Mouse (Mus musculus) forebrain, embryonic 11.5 days (tissue): Measurements from ENCODE around the gene Il17f. TPM values are rescaled to one million over a fixed set of nuclear protein-coding genes. Genes with fewer than 3 reads are reported as not detected.

Experiments
- ATAC-seq: fragments of 200-750 bp; cut with Nextera tagmentation; replicated peaks from 2 replicates; pipeline ENCODE4 v1.8.0; 2017; ENCODE audit warnings: moderate TSS enrichment; ENCODE audit not compliant: low FRiP score
- DNase-seq: peaks from one replicate; pipeline ENCODE4 v3.0.0-alpha.2; 2017; ENCODE audit warnings: low spot score
- H3K27ac ChIP-seq: fragments of 300-500 bp; sonication (generic); 2 replicates; pipeline ENCODE4 v1.5.1; 2014; ENCODE audit warnings: low read depth, low read length
- H3K27me3 ChIP-seq: fragments of 300-500 bp; sonication (generic); 2 replicates; pipeline ENCODE4 v1.6.1; 2014; ENCODE audit warnings: mild to moderate bottlenecking, low read length, mixed read lengths; ENCODE audit not compliant: control insufficient read depth, insufficient read depth
- H3K36me3 ChIP-seq: fragments of 300-500 bp; sonication (generic); 2 replicates; pipeline ENCODE4 v1.6.1; 2014; ENCODE audit warnings: mild to moderate bottlenecking, low read length, moderate library complexity, mixed read lengths; ENCODE audit not compliant: control insufficient read depth, insufficient read depth
- H3K4me1 ChIP-seq: fragments of 300-500 bp; sonication (generic); replicated peaks from 2 replicates; pipeline ENCODE4 v1.6.1; 2014; ENCODE audit warnings: low read length, mixed read lengths; ENCODE audit not compliant: control insufficient read depth, insufficient read depth
- H3K4me2 ChIP-seq: fragments of 300-500 bp; sonication (generic); 2 replicates; pipeline ENCODE4 v1.6.1; 2014; ENCODE audit warnings: low read depth, mild to moderate bottlenecking, low read length, moderate library complexity, mixed read lengths; ENCODE audit not compliant: severe bottlenecking
- H3K4me3 ChIP-seq: fragments of 300-500 bp; sonication (generic); 2 replicates; pipeline ENCODE4 v1.5.1; 2014; ENCODE audit warnings: low read depth, low read length
- H3K9ac ChIP-seq: fragments of 300-500 bp; sonication (generic); 2 replicates; pipeline ENCODE4 v1.6.1; 2014; ENCODE audit warnings: low read length
- H3K9me3 ChIP-seq: fragments of 300-500 bp; sonication (generic); 2 replicates; pipeline ENCODE4 v1.6.1; 2016; ENCODE audit warnings: low read length, mixed read lengths; ENCODE audit not compliant: control insufficient read depth
- WGBS: fragments of 180-500 bp; shearing (Covaris S2); extraction: QIAGEN DNeasy Blood & Tissue Kit; methylation state at CpG from one replicate; pipeline ENCODE4 v1.1.7; 2014; 5-methylcytosine and 5-hydroxymethylcytosine counted together
- polyA plus RNA-seq: library from polyadenylated mRNA; unstranded; fragments of >200 nt; fragmentation: Nextera tagmentation; extraction: Ambion mirVana; gene quantifications from 2 replicates; pipeline ENCODE4 v1.2.1, GENCODE M21; 2014

Il17f gene
- polyA plus RNA-seq, 1 experiment from 2014 or later, result 0.43 TPM

- H3K36me3 ChIP-seq, result no peaks in the 10 kb centered on the region
- no peak overlapping the region for H3K9ac ChIP-seq
- no peaks in the 10 kb centered on the region for H3K27me3 ChIP-seq
- 45% methylated on average over 4 of the region's 4 CpGs for WGBS
- H3K4me3 ChIP-seq, result no peak overlapping the region
- no peak for ATAC-seq
- no peaks in the 10 kb centered on the region for H3K4me1 ChIP-seq
- H3K27ac ChIP-seq, result no peak overlapping the region
- no peak overlapping the region for H3K4me2 ChIP-seq
- no peaks in the 10 kb centered on the region for H3K9me3 ChIP-seq
- DNase-seq, result no peak
Measured at GRCm38 (mm10) chr1:20761411-20761810, 29.0 kb downstream of the Il17f start.

GRCm38 (mm10) chr1:20760331-20760730, 30.1 kb downstream of the Il17f start:
- no peak overlapping the region for H3K4me2 ChIP-seq
- no peaks in the 10 kb centered on the region for H3K36me3 ChIP-seq
- H3K9me3 ChIP-seq, result no peaks in the 10 kb centered on the region
- ATAC-seq (no peak), DNase-seq (no peak)
- no peaks in the 10 kb centered on the region for H3K27me3 ChIP-seq
- H3K4me1 ChIP-seq, result no peaks in the 10 kb centered on the region
- no peak overlapping the region for H3K4me3 ChIP-seq
- no peak overlapping the region for H3K27ac ChIP-seq
- H3K9ac ChIP-seq, result no peak overlapping the region
- 86% methylated on average over 5 of the region's 5 CpGs for WGBS

GRCm38 (mm10) chr1:20759799-20760198, 30.6 kb downstream of the Il17f start:
- Histone ChIP-seq H3K9me3 (no peaks in the 10 kb centered on the region), H3K27me3 (no peaks in the 10 kb centered on the region), H3K4me1 (no peaks in the 10 kb centered on the region), H3K9ac (no peak overlapping the region), H3K36me3 (no peaks in the 10 kb centered on the region), H3K27ac (no peak overlapping the region), H3K4me3 (no peak overlapping the region), H3K4me2 (no peak overlapping the region)
- DNase-seq, result no peak
- WGBS, result 89% methylated on average over 10 of the region's 10 CpGs
- no peak for ATAC-seq

GRCm38 (mm10) chr1:20757586-20757985, 32.8 kb downstream of the Il17f start:
- no peak for ATAC-seq
- no peaks in the 10 kb centered on the region for H3K9me3 ChIP-seq
- H3K9ac ChIP-seq, result no peak overlapping the region
- no peaks in the 10 kb centered on the region for H3K4me1 ChIP-seq
- no peak overlapping the region for H3K4me3 ChIP-seq
- 86% methylated on average over 3 of the region's 3 CpGs for WGBS
- H3K4me2 ChIP-seq, result no peak overlapping the region
- H3K36me3 ChIP-seq, result no peaks in the 10 kb centered on the region
- H3K27ac ChIP-seq, result no peak overlapping the region
- no peak for DNase-seq
- no peaks in the 10 kb centered on the region for H3K27me3 ChIP-seq

GRCm38 (mm10) chr1:20754439-20754838, 36.0 kb downstream of the Il17f start:
- WGBS, result 87% methylated on average over 10 of the region's 10 CpGs
- H3K9me3 ChIP-seq, result no peaks in the 10 kb centered on the region
- no peaks in the 10 kb centered on the region for H3K27me3 ChIP-seq
- H3K4me3 ChIP-seq, result no peak overlapping the region
- ATAC-seq (no peak), DNase-seq (no peak)
- H3K4me2 ChIP-seq, result no peak overlapping the region
- no peak overlapping the region for H3K9ac ChIP-seq
- no peaks in the 10 kb centered on the region for H3K4me1 ChIP-seq
- H3K27ac ChIP-seq, result no peak overlapping the region
- no peaks in the 10 kb centered on the region for H3K36me3 ChIP-seq

GRCm38 (mm10) chr1:20740496-20740998, 49.9 kb downstream of the Il17f start:
- no peak overlapping the region for H3K9ac ChIP-seq
- ATAC-seq (no peak), DNase-seq (no peak)
- H3K36me3 ChIP-seq, result no peaks in the 10 kb centered on the region
- no peak overlapping the region for H3K27ac ChIP-seq
- H3K4me3 ChIP-seq, result no peak overlapping the region
- no peaks in the 10 kb centered on the region for H3K27me3 ChIP-seq
- no peak overlapping the region for H3K4me2 ChIP-seq
- no peaks in the 10 kb centered on the region for H3K4me1 ChIP-seq
- 85% methylated on average over 3 of the region's 3 CpGs for whole genome bisulfite sequencing
- H3K9me3 ChIP-seq, result no peaks in the 10 kb centered on the region

- H3K9ac ChIP-seq, result no peak overlapping the region
- no peaks in the 10 kb centered on the region for H3K9me3 ChIP-seq
- WGBS, result 90% methylated on average over 2 of the region's 2 CpGs
- H3K4me3 ChIP-seq, result no peak overlapping the region
- H3K27me3 ChIP-seq, result no peaks in the 10 kb centered on the region
- H3K4me1 ChIP-seq, result no peaks in the 10 kb centered on the region
- H3K36me3 ChIP-seq, result no peaks in the 10 kb centered on the region
- no peak overlapping the region for H3K27ac ChIP-seq
- ATAC-seq, result no peak
- no peak overlapping the region for H3K4me2 ChIP-seq
- DNase-seq, result no peak
Measured at GRCm38 (mm10) chr1:20738483-20738882, 51.9 kb downstream of the Il17f start.

- 85% methylated on average over 4 of the region's 4 CpGs for WGBS
- no peak overlapping the region for H3K27ac ChIP-seq
- H3K9ac ChIP-seq, result no peak overlapping the region
- DNase-seq (no peak), ATAC-seq (no peak)
- no peaks in the 10 kb centered on the region for H3K36me3 ChIP-seq
- H3K9me3 ChIP-seq, result no peaks in the 10 kb centered on the region
- H3K27me3 ChIP-seq, result no peaks in the 10 kb centered on the region
- H3K4me1 ChIP-seq, result no peaks in the 10 kb centered on the region
- no peak overlapping the region for H3K4me3 ChIP-seq
- H3K4me2 ChIP-seq, result no peak overlapping the region
Measured at GRCm38 (mm10) chr1:20736572-20736971, 53.8 kb downstream of the Il17f start.

- H3K9me3 ChIP-seq, result peaks cover 2% of the 10 kb centered on the region; the same call in 1 of the 2 replicates
- no peaks in the 10 kb centered on the region for H3K27me3 ChIP-seq
- DNase-seq (no peak), ATAC-seq (no peak)
- no peaks in the 10 kb centered on the region for H3K36me3 ChIP-seq
- no peak within 1 kb of the TSS for H3K4me3 ChIP-seq
- no peak within 1 kb of the TSS for H3K4me2 ChIP-seq
- 90% methylated on average over 10 of the region's 10 CpGs for WGBS
- H3K27ac ChIP-seq, result no peak within 1 kb of the TSS
- no peak within 1 kb of the TSS for H3K9ac ChIP-seq
- no peaks in the 10 kb centered on the region for H3K4me1 ChIP-seq
Measured at GRCm38 (mm10) chr1:20730903-20731302, 59.5 kb downstream of the Il17f start, which contains the start of gene Il17a. Il17a (plus strand) TSS chr1:20730905.
